Mouse (Mus musculus): ENCODE measurements around the gene Zfyve28. TPM values are rescaled to one million over a fixed set of nuclear protein-coding genes. Genes with fewer than 3 reads are reported as not detected.
A peak's percentile ranks its signal among the peaks of the same experiment; 100 is the strongest.

Zfyve28 gene
- polyA plus RNA-seq, 1 experiment from 2014 or later, result not detected

DNA sequence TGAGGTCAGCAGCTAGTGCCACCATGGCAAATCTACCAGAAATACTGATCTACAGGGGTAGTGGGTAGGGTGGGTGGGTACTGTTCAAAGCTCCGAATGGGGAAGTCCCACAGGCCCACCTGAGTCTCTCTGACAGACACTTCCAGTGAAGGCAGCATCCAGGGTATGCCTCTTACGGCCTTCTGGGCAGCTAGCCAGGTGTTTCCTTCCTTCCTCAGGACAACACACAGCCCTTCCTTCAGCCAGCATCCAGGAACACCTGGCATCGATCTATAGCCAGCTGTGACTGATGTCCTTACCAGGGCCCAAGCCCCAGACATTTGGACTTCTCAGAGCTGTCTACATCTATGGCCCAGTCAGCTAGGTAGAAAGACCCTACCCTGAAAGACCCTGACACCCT, 105.8 kb downstream of the Zfyve28 start:
- WGBS, result 74% methylated on average over 3 of the region's 3 CpGs
- Histone ChIP-seq H3K9ac (ENCODE audit: low read depth, low read length) (no peak overlapping the region), H3K4me2 (no peak overlapping the region), H3K36me3 (ENCODE audit: control insufficient read depth, insufficient read depth, low read length) (peaks cover under 1% of the 10 kb centered on the region; the same call in 1 of the 2 replicates), H3K4me3 (ENCODE audit: low read depth, low read length) (no peak overlapping the region), H3K9me3 (ENCODE audit: control insufficient read depth, low read length) (no peaks in the 10 kb centered on the region), H3K4me1 (replicated peaks; ENCODE audit: control insufficient read depth, insufficient read depth, low read length) (peaks cover 3% of the 10 kb centered on the region), H3K27ac (ENCODE audit: low read depth, low read length) (no peak overlapping the region), H3K27me3 (replicated peaks; ENCODE audit: control insufficient read depth, insufficient read depth, low read length) (no peaks in the 10 kb centered on the region)
- no peak for ATAC-seq (replicated peaks; ENCODE audit: low FRiP score)
- no peak for DNase-seq (ENCODE audit: low spot score)

DNA sequence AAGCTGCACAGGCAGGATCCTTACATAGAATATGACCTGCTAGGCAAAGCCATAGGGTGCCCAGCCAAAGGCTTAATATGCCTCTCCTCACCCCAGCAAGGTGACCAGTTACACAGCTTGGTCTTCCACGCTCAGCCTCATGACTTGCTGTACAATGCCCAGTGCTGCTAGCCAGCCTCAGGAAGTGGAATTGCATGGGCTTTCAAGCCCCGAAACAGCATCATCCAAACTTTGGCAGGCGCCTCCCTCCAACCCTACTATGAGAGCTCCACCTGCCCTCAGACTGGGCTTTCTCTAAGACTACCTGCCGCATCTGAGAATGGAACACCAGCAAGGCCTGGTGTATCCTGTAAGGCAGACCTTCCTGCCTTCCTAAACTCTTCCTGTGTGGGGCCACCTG, 110.4 kb downstream of the Zfyve28 start:
- DNase-seq (ENCODE audit: low spot score), result peak; percentile 11
- H3K9me3 ChIP-seq (ENCODE audit: control insufficient read depth, low read length), result no peaks in the 10 kb centered on the region
- H3K4me1 ChIP-seq (replicated peaks; ENCODE audit: control insufficient read depth, insufficient read depth, low read length), result no peaks in the 10 kb centered on the region
- no peak overlapping the region for H3K4me2 ChIP-seq
- H3K27ac ChIP-seq (ENCODE audit: low read depth, low read length), result no peak overlapping the region
- no peak for ATAC-seq (replicated peaks; ENCODE audit: low FRiP score)
- no peak overlapping the region for H3K9ac ChIP-seq (ENCODE audit: low read depth, low read length)
- H3K27me3 ChIP-seq (replicated peaks; ENCODE audit: control insufficient read depth, insufficient read depth, low read length), result no peaks in the 10 kb centered on the region
- H3K36me3 ChIP-seq (ENCODE audit: control insufficient read depth, insufficient read depth, low read length), result peaks cover 9% of the 10 kb centered on the region
- 83% methylated on average over 4 of the region's 4 CpGs for WGBS
- H3K4me3 ChIP-seq (ENCODE audit: low read depth, low read length), result no peak overlapping the region

DNA sequence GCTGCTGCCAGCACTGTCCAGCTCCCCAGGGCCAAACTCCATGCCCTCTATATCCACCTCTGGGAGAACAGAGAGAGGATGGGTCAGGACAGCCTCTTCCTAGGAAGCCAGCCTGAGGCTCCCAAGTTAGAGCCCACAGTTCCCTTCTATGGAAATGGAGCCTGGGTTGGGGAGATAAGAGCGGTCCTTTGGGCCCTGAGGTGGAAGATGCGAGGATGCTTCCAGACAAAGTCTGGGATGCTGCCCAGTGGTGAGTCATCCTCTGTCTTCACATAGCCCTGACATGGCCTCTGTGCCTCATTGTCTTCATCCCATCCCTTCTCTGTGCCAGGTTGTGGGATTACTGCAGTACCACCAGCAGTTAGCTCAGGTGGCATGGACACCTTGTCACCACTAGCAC, 111.2 kb downstream of the Zfyve28 start:
- no peaks in the 10 kb centered on the region for H3K9me3 ChIP-seq (ENCODE audit: control insufficient read depth, low read length)
- 87% methylated on average over 2 of the region's 2 CpGs for WGBS
- H3K36me3 ChIP-seq (ENCODE audit: control insufficient read depth, insufficient read depth, low read length), result peaks cover 9% of the 10 kb centered on the region
- ATAC-seq (replicated peaks; ENCODE audit: low FRiP score) (no peak), DNase-seq (ENCODE audit: low spot score) (no peak)
- H3K4me1 ChIP-seq (replicated peaks; ENCODE audit: control insufficient read depth, insufficient read depth, low read length), result no peaks in the 10 kb centered on the region
- no peak overlapping the region for H3K27ac ChIP-seq (ENCODE audit: low read depth, low read length)
- no peaks in the 10 kb centered on the region for H3K27me3 ChIP-seq (replicated peaks; ENCODE audit: control insufficient read depth, insufficient read depth, low read length)
- H3K4me3 ChIP-seq (ENCODE audit: low read depth, low read length), result no peak overlapping the region
- no peak overlapping the region for H3K9ac ChIP-seq (ENCODE audit: low read depth, low read length)
- H3K4me2 ChIP-seq, result no peak overlapping the region

DNA sequence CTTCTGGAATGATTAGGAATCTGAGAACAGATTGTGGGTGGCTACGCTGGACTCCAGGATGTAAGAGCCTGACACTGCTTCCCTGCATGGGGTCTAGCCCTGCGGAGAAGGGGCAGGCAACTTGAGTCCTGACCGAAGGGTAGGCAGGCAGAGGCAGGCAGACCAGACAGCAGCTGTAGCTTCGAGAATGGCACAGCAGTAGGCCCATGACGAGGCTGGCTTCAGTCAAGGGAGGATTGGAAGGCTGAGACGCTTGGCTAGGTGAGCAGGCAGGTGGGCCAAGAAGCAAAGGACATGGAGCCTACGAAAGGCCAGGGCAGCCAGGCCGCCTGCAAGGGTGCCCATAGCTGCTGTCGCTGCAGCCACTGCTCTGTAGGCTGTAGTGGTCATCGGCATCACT, 111.6 kb downstream of the Zfyve28 start:
- Histone ChIP-seq H3K9ac (ENCODE audit: low read depth, low read length) (no peak overlapping the region), H3K4me3 (ENCODE audit: low read depth, low read length) (no peak overlapping the region), H3K4me2 (no peak overlapping the region), H3K36me3 (ENCODE audit: control insufficient read depth, insufficient read depth, low read length) (peaks cover 9% of the 10 kb centered on the region), H3K27me3 (replicated peaks; ENCODE audit: control insufficient read depth, insufficient read depth, low read length) (no peaks in the 10 kb centered on the region), H3K27ac (ENCODE audit: low read depth, low read length) (no peak overlapping the region), H3K9me3 (ENCODE audit: control insufficient read depth, low read length) (no peaks in the 10 kb centered on the region), H3K4me1 (replicated peaks; ENCODE audit: control insufficient read depth, insufficient read depth, low read length) (no peaks in the 10 kb centered on the region)
- DNase-seq (ENCODE audit: low spot score) (no peak), ATAC-seq (replicated peaks; ENCODE audit: low FRiP score) (no peak)
- 78% methylated on average over 10 of the region's 10 CpGs for WGBS

DNA sequence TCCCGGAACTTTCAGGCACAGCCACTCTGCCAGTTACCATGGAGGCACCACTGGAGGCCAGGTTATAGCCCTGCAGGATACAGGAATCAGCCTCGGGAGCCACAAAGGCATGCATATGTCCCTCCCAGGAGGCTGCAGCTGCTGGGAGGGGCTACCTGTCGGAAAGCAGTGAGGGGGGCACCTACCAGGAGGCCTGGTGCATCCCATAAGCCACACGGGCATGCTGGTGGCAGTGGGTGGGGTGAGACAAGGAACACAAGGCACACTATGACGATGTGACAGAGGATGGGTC, 112.9 kb downstream of the Zfyve28 start:
- H3K4me2 ChIP-seq, result no peak overlapping the region
- no peak overlapping the region for H3K27ac ChIP-seq (ENCODE audit: low read depth, low read length)
- 54% methylated on average over 5 of the region's 5 CpGs for WGBS
- H3K9me3 ChIP-seq (ENCODE audit: control insufficient read depth, low read length), result no peaks in the 10 kb centered on the region
- H3K27me3 ChIP-seq (replicated peaks; ENCODE audit: control insufficient read depth, insufficient read depth, low read length), result no peaks in the 10 kb centered on the region
- peak; percentile 29 for DNase-seq (ENCODE audit: low spot score)
- H3K4me3 ChIP-seq (ENCODE audit: low read depth, low read length), result no peak overlapping the region
- no peak for ATAC-seq (replicated peaks; ENCODE audit: low FRiP score)
- no peaks in the 10 kb centered on the region for H3K4me1 ChIP-seq (replicated peaks; ENCODE audit: control insufficient read depth, insufficient read depth, low read length)
- H3K36me3 ChIP-seq (ENCODE audit: control insufficient read depth, insufficient read depth, low read length), result peaks cover 9% of the 10 kb centered on the region
- no peak overlapping the region for H3K9ac ChIP-seq (ENCODE audit: low read depth, low read length)

DNA sequence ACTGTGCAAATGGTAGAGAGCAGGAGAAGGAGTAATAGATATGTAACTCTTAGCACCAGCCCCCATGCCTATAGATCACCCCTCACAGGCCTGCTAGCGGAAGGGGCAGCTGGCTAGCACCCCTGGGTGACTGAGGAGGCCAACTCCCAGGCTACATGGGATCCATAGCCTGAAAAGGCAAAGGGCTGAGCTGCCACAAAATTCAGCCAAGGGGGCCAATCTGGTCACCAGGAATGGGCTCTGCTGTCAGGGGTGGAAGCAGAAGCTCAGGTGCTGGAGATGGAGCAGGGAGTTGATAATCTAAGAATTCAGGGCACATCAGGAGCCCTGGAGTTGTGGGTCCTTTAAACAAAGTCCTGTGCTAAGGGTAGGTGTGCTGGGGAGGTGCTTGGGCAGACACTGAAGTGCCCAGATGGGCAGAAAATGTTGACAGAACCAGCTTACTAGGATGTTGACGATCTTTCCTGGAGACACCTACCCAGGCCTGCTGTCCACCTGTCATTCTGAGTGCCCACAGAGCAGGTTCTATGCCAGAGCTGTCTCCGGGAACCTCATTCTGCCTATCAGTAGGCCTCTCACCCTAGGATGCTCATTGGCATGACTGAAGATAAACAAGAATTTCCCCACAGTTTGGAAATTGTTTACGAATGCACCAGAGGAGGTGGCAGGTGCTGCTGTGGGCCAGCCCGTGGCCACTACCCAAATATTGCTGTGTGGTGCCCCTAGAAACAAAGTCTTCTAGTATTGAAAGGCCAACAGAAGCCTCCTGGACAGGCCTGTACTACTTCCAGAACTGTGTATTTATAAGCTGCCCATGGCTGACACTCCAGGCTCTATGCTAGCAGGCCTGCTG, 113.5 kb downstream of the Zfyve28 start:
- Histone ChIP-seq H3K36me3 (ENCODE audit: control insufficient read depth, insufficient read depth, low read length) (peaks cover 9% of the 10 kb centered on the region), H3K27me3 (replicated peaks; ENCODE audit: control insufficient read depth, insufficient read depth, low read length) (no peaks in the 10 kb centered on the region), H3K9me3 (ENCODE audit: control insufficient read depth, low read length) (no peaks in the 10 kb centered on the region), H3K9ac (ENCODE audit: low read depth, low read length) (no peak overlapping the region), H3K27ac (ENCODE audit: low read depth, low read length) (no peak overlapping the region), H3K4me1 (replicated peaks; ENCODE audit: control insufficient read depth, insufficient read depth, low read length) (peaks cover 3% of the 10 kb centered on the region; the same call in 1 of the 2 replicates), H3K4me3 (ENCODE audit: low read depth, low read length) (no peak overlapping the region), H3K4me2 (no peak overlapping the region)
- no peak for DNase-seq (ENCODE audit: low spot score)
- ATAC-seq (replicated peaks; ENCODE audit: low FRiP score), result no peak
- WGBS, result 79% methylated on average over 5 of the region's 5 CpGs

DNA sequence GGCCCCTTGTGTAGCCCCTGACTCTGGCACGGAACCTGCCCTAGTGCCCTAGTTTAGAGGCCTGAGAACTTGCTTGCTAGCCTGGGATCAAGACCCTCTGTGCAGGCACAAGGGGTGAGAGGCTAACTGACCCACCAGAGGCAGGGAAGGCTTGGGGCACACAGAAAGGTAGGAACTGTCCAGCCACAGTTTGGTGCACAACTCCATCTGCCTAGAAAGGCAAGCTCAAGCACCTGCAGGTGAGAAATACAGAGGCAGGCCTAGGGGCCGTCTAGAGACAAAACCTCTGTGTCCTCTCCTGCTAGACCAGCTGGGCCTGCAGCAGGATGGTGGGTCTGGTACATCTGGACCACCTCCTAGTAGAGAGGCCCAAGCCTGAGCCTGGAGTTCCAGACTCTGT, 114.2 kb downstream of the Zfyve28 start:
- H3K27me3 ChIP-seq (replicated peaks; ENCODE audit: control insufficient read depth, insufficient read depth, low read length), result no peaks in the 10 kb centered on the region
- peaks cover 9% of the 10 kb centered on the region for H3K36me3 ChIP-seq (ENCODE audit: control insufficient read depth, insufficient read depth, low read length)
- DNase-seq (ENCODE audit: low spot score), result no peak

DNA sequence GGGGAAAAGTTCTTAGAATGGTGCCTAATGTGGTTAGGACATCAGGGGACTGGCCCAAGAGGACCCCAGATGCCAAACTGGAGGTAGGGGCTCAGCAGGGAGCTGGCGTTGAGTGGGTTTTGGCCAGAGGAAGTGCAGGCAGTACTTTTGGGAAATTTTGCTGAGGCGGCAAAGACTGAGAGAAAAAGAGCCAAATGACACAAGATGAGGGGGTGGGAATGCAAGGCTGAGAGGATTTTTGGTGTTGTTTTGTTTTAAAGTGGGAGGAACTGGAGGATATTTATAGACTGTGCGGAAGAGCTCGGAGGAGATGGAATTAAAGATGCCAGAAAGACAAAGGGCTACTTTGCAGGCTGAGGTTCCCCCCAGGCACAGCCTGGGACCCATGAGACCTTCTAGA, 117.5 kb downstream of the Zfyve28 start:
- H3K4me1 ChIP-seq (replicated peaks; ENCODE audit: control insufficient read depth, insufficient read depth, low read length), result peaks cover 10% of the 10 kb centered on the region
- 0 out of 2 replicates have a peak overlapping the region, but pooled peaks have one; percentile 41 for H3K27ac ChIP-seq (ENCODE audit: low read depth, low read length)
- H3K4me2 ChIP-seq, result no peak overlapping the region
- H3K9ac ChIP-seq (ENCODE audit: low read depth, low read length), result no peak overlapping the region
- ATAC-seq (replicated peaks; ENCODE audit: low FRiP score) (no peak), DNase-seq (ENCODE audit: low spot score) (no peak)
- H3K36me3 ChIP-seq (ENCODE audit: control insufficient read depth, insufficient read depth, low read length), result peaks cover 3% of the 10 kb centered on the region; the same call in 1 of the 2 replicates
- H3K27me3 ChIP-seq (replicated peaks; ENCODE audit: control insufficient read depth, insufficient read depth, low read length), result no peaks in the 10 kb centered on the region
- WGBS, result 67% methylated on average over 4 of the region's 4 CpGs
- H3K9me3 ChIP-seq (ENCODE audit: control insufficient read depth, low read length), result no peaks in the 10 kb centered on the region
- H3K4me3 ChIP-seq (ENCODE audit: low read depth, low read length), result no peak overlapping the region

More for the DNA sequence above, 114.2 kb downstream of the Zfyve28 start:
- no peaks in the 10 kb centered on the region for H3K9me3 ChIP-seq (ENCODE audit: control insufficient read depth, low read length)
- no peak for ATAC-seq (replicated peaks; ENCODE audit: low FRiP score)
- no peak overlapping the region for H3K27ac ChIP-seq (ENCODE audit: low read depth, low read length)
- H3K9ac ChIP-seq (ENCODE audit: low read depth, low read length), result no peak overlapping the region
- H3K4me1 ChIP-seq (replicated peaks; ENCODE audit: control insufficient read depth, insufficient read depth, low read length), result peaks cover 4% of the 10 kb centered on the region; the same call in 1 of the 2 replicates
- H3K4me2 ChIP-seq, result no peak overlapping the region
- no peak overlapping the region for H3K4me3 ChIP-seq (ENCODE audit: low read depth, low read length)
- WGBS, result 76% methylated on average over 2 of the region's 2 CpGs

DNA sequence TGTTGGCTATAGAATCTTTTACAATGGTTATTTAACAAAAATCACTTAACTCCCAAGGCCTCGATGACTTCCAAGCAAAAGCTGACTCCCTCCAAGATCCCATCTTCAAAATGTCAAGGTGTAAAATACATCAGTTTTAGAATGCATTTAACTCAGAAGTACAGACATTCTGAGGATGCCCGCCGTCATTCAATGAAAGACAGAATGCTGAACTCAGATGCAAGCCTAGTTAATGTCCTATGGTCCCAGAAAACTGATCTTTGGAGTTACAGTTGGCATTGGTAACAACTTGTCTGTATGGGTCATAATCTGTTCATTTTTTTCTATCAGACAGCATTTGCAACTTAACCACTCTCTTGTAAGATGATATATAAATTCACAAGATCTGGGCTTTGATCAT, 118.3 kb downstream of the Zfyve28 start:
- H3K9me3 ChIP-seq (ENCODE audit: control insufficient read depth, low read length), result no peaks in the 10 kb centered on the region
- H3K27ac ChIP-seq (ENCODE audit: low read depth, low read length), result peak overlapping the region; percentile 78; the same call in 1 of the 2 replicates
- ATAC-seq (replicated peaks; ENCODE audit: low FRiP score) (no peak), DNase-seq (ENCODE audit: low spot score) (no peak)
- peaks cover 2% of the 10 kb centered on the region; the same call in 1 of the 2 replicates for H3K36me3 ChIP-seq (ENCODE audit: control insufficient read depth, insufficient read depth, low read length)
- peak overlapping the region; percentile 75 for H3K4me3 ChIP-seq (ENCODE audit: low read depth, low read length)
- peaks cover 14% of the 10 kb centered on the region for H3K4me1 ChIP-seq (replicated peaks; ENCODE audit: control insufficient read depth, insufficient read depth, low read length)
- WGBS, result 67% methylated on average over 3 of the region's 3 CpGs
- peak overlapping the region; percentile 65 for H3K9ac ChIP-seq (ENCODE audit: low read depth, low read length)
- no peaks in the 10 kb centered on the region for H3K27me3 ChIP-seq (replicated peaks; ENCODE audit: control insufficient read depth, insufficient read depth, low read length)
- peak overlapping the region; percentile 73 for H3K4me2 ChIP-seq
